In the genomic region with DNA sequence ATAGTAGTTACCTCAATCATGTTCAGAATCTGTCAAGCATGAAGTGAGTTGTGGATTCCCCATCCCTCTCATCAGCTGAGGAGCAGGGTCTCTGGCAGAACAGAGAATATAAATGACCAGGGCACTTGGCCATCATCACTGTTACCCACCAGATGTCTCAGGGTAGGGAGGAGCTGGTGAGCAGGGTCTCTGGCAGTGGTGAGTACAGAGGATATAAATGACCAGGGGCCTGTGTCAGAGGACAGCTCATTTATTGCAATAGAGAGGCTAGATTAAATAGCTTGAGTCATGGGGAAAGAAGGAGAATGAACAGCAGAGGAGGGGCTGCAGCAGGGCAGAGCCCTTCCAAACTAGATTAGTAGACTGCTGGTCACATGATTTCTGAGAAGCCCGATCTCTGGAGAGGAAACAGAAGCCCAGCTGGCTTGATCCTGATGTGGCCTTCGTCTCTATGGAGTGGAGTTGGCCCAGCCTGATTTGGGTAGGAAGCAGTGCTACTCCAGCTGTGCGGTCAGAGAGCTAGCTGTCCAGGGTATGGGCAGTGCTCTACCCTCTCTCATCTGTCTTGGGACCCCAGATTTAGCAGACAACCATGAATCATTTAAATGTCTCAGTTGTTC, we compare ENCODE assay signal across 12 mouse cellular contexts.
DNase-seq lines count a peak whose midpoint lies in the region; ATAC-seq lines count a peak whose summit lies in the region.
"Had no signal": no experiment of that assay in that cellular context is flagged by ENCODE, and none has a peak within 500 bp of the region (broad histone marks: within the 10 kb centered on the region; RNA-seq: fewer than 3 reads in every experiment).

No protein-coding gene starts in this region.

- intact Hi-C loops in heart, postnatal 10 days (cut with DNase I): no loop called here
- intact Hi-C loops in left cerebral cortex, postnatal 4 days (cut with DNase I): no loop called here
- intact Hi-C loops in left cerebral cortex, postnatal 14 days (cut with DNase I): no loop called here

- peak; percentile 2 to 3 for DNase-seq in heart, postnatal 10 days
- peak; percentile 6 for DNase-seq in left cerebral cortex, postnatal 4 days
- DNase-seq in left cerebral cortex, adult 9 months (ENCODE audit: low spot score in 2 of 2): no peak
- peak; percentile 7 for DNase-seq in 416B (ENCODE audit: low read depth)
- DNase-seq in embryo, embryonic 10.5 days (ENCODE audit: low spot score): peak; percentile 7
- no peak for DNase-seq in left cerebral cortex, postnatal 14 days (ENCODE audit: low spot score in 2 of 2)
- no peak for DNase-seq in adrenal gland, adult 2 months
- DNase-seq: cerebellum, adult 2 months; lung, adult 2 months had no signal

- no peak overlapping the region for H3K9ac ChIP-seq in heart, embryonic 12.5 days

- no peaks in the 10 kb centered on the region for H3K4me1 ChIP-seq in heart, embryonic 12.5 days (replicated peaks)

- H3K9me3 ChIP-seq in heart, embryonic 12.5 days (replicated peaks): no peaks in the 10 kb centered on the region

- H3K4me3 ChIP-seq in heart, embryonic 12.5 days: no peak overlapping the region

- H3K27ac ChIP-seq in heart, embryonic 12.5 days (ENCODE audit: poor library complexity, severe bottlenecking): no peak overlapping the region

- H3K4me2 ChIP-seq in heart, embryonic 12.5 days: no peak overlapping the region

- 52% methylated on average over 3 of the region's 3 CpGs for WGBS in heart, embryonic 12.5 days

- ATAC-seq in heart, embryonic 12.5 days (ENCODE audit: insufficient number of reproducible peaks, low FRiP score): no peak
- ATAC-seq: hindbrain, embryonic 16.5 days; midbrain, embryonic 16.5 days had no signal

- no peaks in the 10 kb centered on the region for H3K27me3 ChIP-seq in heart, embryonic 12.5 days (replicated peaks)

- no peaks in the 10 kb centered on the region for H3K36me3 ChIP-seq in heart, embryonic 12.5 days

Comparison
In these comparisons a context has a peak if more than half of its experiments do, and no peak if none do; other contexts are left out.
1. DNase-seq: peak in heart, postnatal 10 days (2 of 2), left cerebral cortex, postnatal 4 days (single experiment), 416B (single experiment) and embryo, embryonic 10.5 days (single experiment); none in left cerebral cortex, adult 9 months (0 of 2), left cerebral cortex, postnatal 14 days (0 of 2) and adrenal gland, adult 2 months (single experiment).